Mouse (Mus musculus): ENCODE data around the gene Kazald1.

DNA sequence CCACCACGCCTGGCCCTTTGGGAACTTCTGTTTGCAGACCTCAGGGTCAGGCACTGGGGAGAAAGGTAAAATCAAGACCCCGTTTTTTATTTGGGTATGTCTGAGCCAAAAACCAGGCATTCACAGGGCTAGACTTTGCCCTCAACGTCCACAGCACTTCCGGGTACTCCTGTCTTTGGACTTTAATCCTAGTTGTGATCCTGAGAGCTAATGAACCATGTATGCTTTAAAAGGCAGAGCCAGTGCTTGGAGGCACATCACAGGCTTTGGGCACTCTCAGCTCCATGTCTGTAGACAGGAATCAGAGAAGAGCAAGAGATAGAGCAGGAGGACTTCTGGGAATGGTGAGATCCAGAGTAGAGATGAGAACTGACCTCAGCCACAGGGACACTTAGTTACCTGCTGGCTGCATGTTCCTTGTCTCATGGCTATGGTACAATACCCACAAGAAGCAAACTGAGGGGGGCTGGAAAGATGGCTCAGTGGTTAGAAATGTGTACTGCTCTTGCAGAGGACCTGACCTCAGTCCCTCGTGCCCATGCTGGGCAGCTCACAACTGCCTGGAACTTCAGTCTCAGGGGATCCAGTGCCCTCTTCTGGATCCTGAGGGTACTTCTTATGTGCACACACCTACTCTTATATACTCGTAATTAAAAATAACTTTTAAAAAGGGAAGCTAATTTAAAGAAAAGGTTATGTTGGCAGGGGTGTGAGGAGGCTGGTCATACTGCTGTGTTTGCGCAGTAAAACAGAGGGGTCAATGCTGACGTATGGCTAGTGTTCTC is 25.6 kb downstream of the Kazald1 start:
- TF ChIP-seq GATA1 (IDR thresholded peaks at IDR 0.05; ENCODE audit: borderline replicate concordance, low read length) (no peak), FLI1 (IDR thresholded peaks at IDR 0.05; ENCODE audit: low read length) (no peak)

All from megakaryocyte, embryonic 14.5 days (primary cell).